In the genomic region with DNA sequence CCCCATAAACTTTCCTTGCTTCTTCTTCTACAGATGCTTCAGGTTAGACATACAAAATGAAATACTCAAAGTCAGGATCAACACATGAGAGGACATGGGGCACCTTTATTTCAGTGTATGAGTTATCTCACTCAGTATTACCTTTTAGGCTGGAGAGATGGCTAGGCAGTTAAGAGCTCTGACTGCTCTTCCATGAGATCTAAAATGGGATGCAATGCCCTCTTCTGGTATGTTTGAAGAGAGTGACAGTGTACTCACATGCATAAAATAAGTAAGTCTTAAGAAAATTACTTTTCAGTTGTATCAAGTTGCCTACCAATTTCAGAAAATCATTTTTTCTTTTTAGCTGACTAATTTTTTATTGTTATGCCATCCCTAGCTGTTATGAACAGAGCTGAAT, we compare ENCODE assay signal across 36 mouse cellular contexts. TPM values are rescaled to one million over a fixed set of nuclear protein-coding genes. Genes with fewer than 3 reads are reported as not detected.
A peak's percentile ranks its signal among the peaks of the same experiment; 100 is the strongest.
DNase-seq lines count a peak whose midpoint lies in the region; ATAC-seq and TF ChIP-seq lines count a peak whose summit lies in the region.
"Had no signal": no experiment of that assay in that cellular context is flagged by ENCODE, and none has a peak within 500 bp of the region (broad histone marks: within the 10 kb centered on the region; RNA-seq: fewer than 3 reads in every experiment).

No protein-coding gene starts in this region.

- no peak overlapping the region for H3K9ac ChIP-seq in intestine, postnatal 0 days (ENCODE audit: low read depth, low read length)
- H3K9ac ChIP-seq in intestine, embryonic 16.5 days (ENCODE audit: low read depth, low read length), result no peak overlapping the region
- H3K9ac ChIP-seq in liver, postnatal 0 days (replicated peaks), result no peak overlapping the region
- H3K9ac ChIP-seq: forebrain, embryonic 15.5 days; heart, embryonic 13.5 days; hindbrain, embryonic 13.5 days; liver, embryonic 12.5 days; midbrain, embryonic 13.5 days; stomach, embryonic 15.5 days had no signal

- H3K4me2 ChIP-seq in intestine, postnatal 0 days (replicated peaks; ENCODE audit: low read depth), result no peak overlapping the region
- H3K4me2 ChIP-seq in intestine, embryonic 16.5 days (ENCODE audit: low read depth, low read length), result no peak overlapping the region
- no peak overlapping the region for H3K4me2 ChIP-seq in liver, postnatal 0 days (ENCODE audit: low read depth, low read length)
- H3K4me2 ChIP-seq: forebrain, embryonic 15.5 days; heart, embryonic 13.5 days; hindbrain, embryonic 13.5 days; liver, embryonic 12.5 days; midbrain, embryonic 13.5 days; stomach, embryonic 15.5 days had no signal

- no peak for DNase-seq in liver, postnatal 0 days
- no peak for DNase-seq in liver
- DNase-seq in splenic B cell, adult 2 months (ENCODE audit: low read depth, low spot score), result peak; percentile 63
- DNase-seq in cerebellum, postnatal 36 days, result no peak
- DNase-seq: adrenal gland, adult 2 months; B cell, adult 2 months; cerebellum, adult 2 months; gastrocnemius, postnatal 14 days; heart, adult 11 months; kidney, postnatal 4 days; layer of hippocampus, adult 9-11 months; lung, adult 2 months; lung, postnatal 14 days; right cerebral cortex, postnatal 25 days; thymus, adult 18-20 months had no signal

- no peaks in the 10 kb centered on the region for H3K27me3 ChIP-seq in intestine, postnatal 0 days (replicated peaks; ENCODE audit: control insufficient read depth, insufficient read depth, low read length)
- H3K27me3 ChIP-seq in intestine, embryonic 16.5 days (replicated peaks; ENCODE audit: control insufficient read depth, insufficient read depth, low read length), result no peaks in the 10 kb centered on the region
- no peaks in the 10 kb centered on the region for H3K27me3 ChIP-seq in liver, postnatal 0 days (ENCODE audit: insufficient read depth, low read length)
- no peaks in the 10 kb centered on the region for H3K27me3 ChIP-seq in splenic B cell, adult 2 months (ENCODE audit: control insufficient read depth, insufficient read depth, low read length, poor library complexity, severe bottlenecking)
- H3K27me3 ChIP-seq: forebrain, embryonic 15.5 days; heart, embryonic 13.5 days; hindbrain, embryonic 13.5 days; liver, embryonic 12.5 days; megakaryocyte, embryonic 14.5 days; midbrain, embryonic 13.5 days; stomach, embryonic 15.5 days had no signal

- no peaks in the 10 kb centered on the region for H3K4me1 ChIP-seq in intestine, postnatal 0 days (replicated peaks; ENCODE audit: control insufficient read depth, insufficient read depth, low read length)
- no peaks in the 10 kb centered on the region for H3K4me1 ChIP-seq in intestine, embryonic 16.5 days (ENCODE audit: control insufficient read depth, insufficient read depth, low read length)
- no peaks in the 10 kb centered on the region for H3K4me1 ChIP-seq in liver, postnatal 0 days (ENCODE audit: insufficient read depth)
- H3K4me1 ChIP-seq: embryonic facial prominence, embryonic 10.5 days; forebrain, embryonic 15.5 days; heart, embryonic 13.5 days; hindbrain, embryonic 13.5 days; limb, embryonic 10.5 days; liver, embryonic 12.5 days; megakaryocyte, embryonic 14.5 days; midbrain, embryonic 13.5 days; stomach, embryonic 15.5 days had no signal

- TF ChIP-seq CTCF in intestine, postnatal 0 days (IDR thresholded peaks at IDR 0.05; ENCODE audit: low read depth), result peak; percentile 29
- peak; percentile 30 for TF ChIP-seq CTCF in liver, postnatal 0 days (IDR thresholded peaks at IDR 0.05; ENCODE audit: low read depth)

- no peak overlapping the region for H3K27ac ChIP-seq in intestine, postnatal 0 days (ENCODE audit: low read depth, low read length)
- no peak overlapping the region for H3K27ac ChIP-seq in intestine, embryonic 16.5 days (ENCODE audit: low read length)
- no peak overlapping the region for H3K27ac ChIP-seq in liver, postnatal 0 days (ENCODE audit: low read depth)
- H3K27ac ChIP-seq: embryonic facial prominence, embryonic 10.5 days; forebrain, embryonic 15.5 days; heart, embryonic 13.5 days; hindbrain, embryonic 13.5 days; limb, embryonic 10.5 days; liver, embryonic 12.5 days; midbrain, embryonic 13.5 days; stomach, embryonic 15.5 days had no signal

- no peak for TF ChIP-seq EP300 in liver, postnatal 0 days (IDR thresholded peaks at IDR 0.05; ENCODE audit: low read depth)

- no peak overlapping the region for H3K4me3 ChIP-seq in intestine, postnatal 0 days (ENCODE audit: low read depth, low read length)
- H3K4me3 ChIP-seq in intestine, embryonic 16.5 days (ENCODE audit: low read length), result no peak overlapping the region
- H3K4me3 ChIP-seq in liver, postnatal 0 days (ENCODE audit: low read depth, low read length), result no peak overlapping the region
- H3K4me3 ChIP-seq: embryonic facial prominence, embryonic 10.5 days; forebrain, embryonic 15.5 days; heart, embryonic 13.5 days; hindbrain, embryonic 13.5 days; limb, embryonic 10.5 days; liver, embryonic 12.5 days; megakaryocyte, embryonic 14.5 days; midbrain, embryonic 13.5 days; stomach, embryonic 15.5 days had no signal

- no peak for ATAC-seq in intestine, postnatal 0 days
- ATAC-seq in intestine, embryonic 16.5 days, result no peak
- no peak for ATAC-seq in liver, postnatal 0 days
- 0 out of 2 replicates have a peak, but pooled peaks have one; percentile 52 for ATAC-seq in common myeloid progenitor, adult 5-6 weeks (replicated peaks; ENCODE audit: low read depth, poor library complexity, severe bottlenecking)
- no peak for ATAC-seq in cerebellum, adult (ENCODE audit: insufficient number of reproducible peaks, low FRiP score, low TSS enrichment)
- ATAC-seq: forebrain, embryonic 15.5 days; inflammation-experienced regulatory T-cells, adult 6 months; liver, embryonic 12.5 days; midbrain, embryonic 13.5 days had no signal

- no peaks in the 10 kb centered on the region for H3K36me3 ChIP-seq in intestine, postnatal 0 days (ENCODE audit: control insufficient read depth, insufficient read depth)
- no peaks in the 10 kb centered on the region for H3K36me3 ChIP-seq in intestine, embryonic 16.5 days (ENCODE audit: control insufficient read depth, insufficient read depth, low read length)
- H3K36me3 ChIP-seq in liver, postnatal 0 days (replicated peaks; ENCODE audit: insufficient read depth, low read length), result no peaks in the 10 kb centered on the region
- H3K36me3 ChIP-seq in splenic B cell, adult 2 months (ENCODE audit: control insufficient read depth, insufficient read depth, low read length, poor library complexity, severe bottlenecking), result no peaks in the 10 kb centered on the region
- H3K36me3 ChIP-seq: embryonic facial prominence, embryonic 10.5 days; forebrain, embryonic 15.5 days; heart, embryonic 13.5 days; hindbrain, embryonic 13.5 days; limb, embryonic 10.5 days; liver, embryonic 12.5 days; midbrain, embryonic 13.5 days; stomach, embryonic 15.5 days had no signal

- H3K9me3 ChIP-seq in intestine, postnatal 0 days (ENCODE audit: control insufficient read depth), result no peaks in the 10 kb centered on the region
- H3K9me3 ChIP-seq in intestine, embryonic 16.5 days (ENCODE audit: control insufficient read depth, low read length), result no peaks in the 10 kb centered on the region
- H3K9me3 ChIP-seq in liver, postnatal 0 days (ENCODE audit: low read length), result no peaks in the 10 kb centered on the region; the same call in 1 of the 2 replicates
- H3K9me3 ChIP-seq: embryonic facial prominence, embryonic 10.5 days; forebrain, embryonic 15.5 days; heart, embryonic 13.5 days; hindbrain, embryonic 13.5 days; limb, embryonic 10.5 days; liver, embryonic 12.5 days; megakaryocyte, embryonic 14.5 days; midbrain, embryonic 13.5 days; stomach, embryonic 15.5 days had no signal

RNA-seq across cellular contexts. Expression of a gene that starts 4.7 kb away (rescaled TPM):
- not detected in 2 replicates for polyA plus RNA-seq in intestine, postnatal 0 days (2015; fragmentation: Nextera tagmentation; extraction: Ambion mirVana)
- not detected in 2 replicates for polyA plus RNA-seq in intestine, embryonic 16.5 days (2015; fragmentation: Nextera tagmentation; extraction: Ambion mirVana)
- not detected in 2 replicates for polyA plus RNA-seq in liver, postnatal 0 days (2015; fragmentation: Nextera tagmentation; extraction: Ambion mirVana)
- total RNA-seq in common myeloid progenitor, adult 5-6 weeks (2017), result not detected in 2 replicates
- total RNA-seq: adrenal gland, adult 2 months; adrenal gland, postnatal 4 days; gastrocnemius, postnatal 14 days; heart, postnatal 25 days; monocyte, adult 5-6 weeks had no signal
- polyA plus RNA-seq: adrenal gland, adult 2 months; cerebellum, adult 2 months; cortical plate, adult 2 months; embryonic facial prominence, embryonic 10.5 days; forebrain, embryonic 15.5 days; heart, embryonic 13.5 days; hindbrain, embryonic 13.5 days; kidney, embryonic 14.5 days; limb, embryonic 10.5 days; liver, embryonic 12.5 days; lung, adult 2 months; midbrain, embryonic 13.5 days; neural tube, embryonic 11.5 days; spleen, adult 2 months; stomach, embryonic 15.5 days had no signal

RNA-seq across cellular contexts. Expression of a gene that starts 20.3 kb away (rescaled TPM):
- not detected in 2 replicates for polyA plus RNA-seq in intestine, postnatal 0 days (2015; fragmentation: Nextera tagmentation; extraction: Ambion mirVana)
- not detected in 2 replicates for polyA plus RNA-seq in intestine, embryonic 16.5 days (2015; fragmentation: Nextera tagmentation; extraction: Ambion mirVana)
- not detected in 2 replicates for polyA plus RNA-seq in liver, postnatal 0 days (2015; fragmentation: Nextera tagmentation; extraction: Ambion mirVana)
- total RNA-seq in common myeloid progenitor, adult 5-6 weeks (2017), result not detected in 2 replicates
- total RNA-seq: adrenal gland, adult 2 months; adrenal gland, postnatal 4 days; gastrocnemius, postnatal 14 days; heart, postnatal 25 days; monocyte, adult 5-6 weeks had no signal
- polyA plus RNA-seq: adrenal gland, adult 2 months; cerebellum, adult 2 months; cortical plate, adult 2 months; embryonic facial prominence, embryonic 10.5 days; forebrain, embryonic 15.5 days; heart, embryonic 13.5 days; hindbrain, embryonic 13.5 days; inflammation-experienced regulatory T-cells, adult 6 months; kidney, embryonic 14.5 days; limb, embryonic 10.5 days; liver, embryonic 12.5 days; lung, adult 2 months; midbrain, embryonic 13.5 days; neural tube, embryonic 11.5 days; spleen, adult 2 months; stomach, embryonic 15.5 days had no signal

RNA-seq across cellular contexts. Expression of a gene that starts 25.6 kb away (rescaled TPM):
- not detected in 2 replicates for polyA plus RNA-seq in intestine, postnatal 0 days (2015; fragmentation: Nextera tagmentation; extraction: Ambion mirVana)
- not detected in 2 replicates for polyA plus RNA-seq in intestine, embryonic 16.5 days (2015; fragmentation: Nextera tagmentation; extraction: Ambion mirVana)
- not detected in 2 replicates for polyA plus RNA-seq in liver, postnatal 0 days (2015; fragmentation: Nextera tagmentation; extraction: Ambion mirVana)
- not detected in 2 replicates for total RNA-seq in common myeloid progenitor, adult 5-6 weeks (2017)
- total RNA-seq: adrenal gland, adult 2 months; adrenal gland, postnatal 4 days; gastrocnemius, postnatal 14 days; heart, postnatal 25 days; monocyte, adult 5-6 weeks had no signal
- polyA plus RNA-seq: adrenal gland, adult 2 months; cerebellum, adult 2 months; cortical plate, adult 2 months; embryonic facial prominence, embryonic 10.5 days; forebrain, embryonic 15.5 days; heart, embryonic 13.5 days; hindbrain, embryonic 13.5 days; inflammation-experienced regulatory T-cells, adult 6 months; kidney, embryonic 14.5 days; limb, embryonic 10.5 days; liver, embryonic 12.5 days; lung, adult 2 months; midbrain, embryonic 13.5 days; neural tube, embryonic 11.5 days; spleen, adult 2 months; stomach, embryonic 15.5 days had no signal

RNA-seq across cellular contexts. Expression of a gene that starts 33.1 kb away (rescaled TPM):
- polyA plus RNA-seq in intestine, postnatal 0 days (2015; fragmentation: Nextera tagmentation; extraction: Ambion mirVana), result not detected in 2 replicates
- polyA plus RNA-seq in intestine, embryonic 16.5 days (2015; fragmentation: Nextera tagmentation; extraction: Ambion mirVana), result not detected in 2 replicates
- polyA plus RNA-seq in liver, postnatal 0 days (2015; fragmentation: Nextera tagmentation; extraction: Ambion mirVana), result not detected in 2 replicates
- not detected in 2 replicates for total RNA-seq in common myeloid progenitor, adult 5-6 weeks (2017)
- total RNA-seq: adrenal gland, adult 2 months; adrenal gland, postnatal 4 days; gastrocnemius, postnatal 14 days; heart, postnatal 25 days; monocyte, adult 5-6 weeks had no signal
- polyA plus RNA-seq: adrenal gland, adult 2 months; cerebellum, adult 2 months; cortical plate, adult 2 months; embryonic facial prominence, embryonic 10.5 days; forebrain, embryonic 15.5 days; heart, embryonic 13.5 days; hindbrain, embryonic 13.5 days; inflammation-experienced regulatory T-cells, adult 6 months; kidney, embryonic 14.5 days; limb, embryonic 10.5 days; liver, embryonic 12.5 days; lung, adult 2 months; midbrain, embryonic 13.5 days; neural tube, embryonic 11.5 days; spleen, adult 2 months; stomach, embryonic 15.5 days had no signal

RNA-seq across cellular contexts. Expression of a gene that starts 45.4 kb away (rescaled TPM):
- polyA plus RNA-seq in intestine, postnatal 0 days (2015; fragmentation: Nextera tagmentation; extraction: Ambion mirVana), result not detected in 2 replicates
- not detected in 2 replicates for polyA plus RNA-seq in intestine, embryonic 16.5 days (2015; fragmentation: Nextera tagmentation; extraction: Ambion mirVana)
- polyA plus RNA-seq in liver, postnatal 0 days (2015; fragmentation: Nextera tagmentation; extraction: Ambion mirVana), result not detected in 2 replicates
- not detected in 2 replicates for total RNA-seq in common myeloid progenitor, adult 5-6 weeks (2017)
- total RNA-seq: adrenal gland, adult 2 months; adrenal gland, postnatal 4 days; gastrocnemius, postnatal 14 days; heart, postnatal 25 days; monocyte, adult 5-6 weeks had no signal
- polyA plus RNA-seq: adrenal gland, adult 2 months; cerebellum, adult 2 months; cortical plate, adult 2 months; embryonic facial prominence, embryonic 10.5 days; forebrain, embryonic 15.5 days; heart, embryonic 13.5 days; hindbrain, embryonic 13.5 days; inflammation-experienced regulatory T-cells, adult 6 months; kidney, embryonic 14.5 days; limb, embryonic 10.5 days; liver, embryonic 12.5 days; lung, adult 2 months; midbrain, embryonic 13.5 days; neural tube, embryonic 11.5 days; spleen, adult 2 months; stomach, embryonic 15.5 days had no signal
